Mouse (Mus musculus) lung, postnatal 10 days (tissue): ENCODE measurements at regions not wholly inside any gene's neighbourhood (a gene's known extent, or its start where the extent isn't known, plus 50 kb on each side); places are given as distances from the start of the nearest gene placed in this dataset.
A peak's percentile ranks its signal among the peaks of the same experiment; 100 is the strongest.

ENCODE experiments used
- DNase-seq: peaks from one replicate; pipeline ENCODE4 v3.0.0; 2021

- no peak for DNase-seq
Observed at GRCm38 (mm10) chr5:75828332-75828731, 149.9 kb downstream of the Kdr start.

- peak; percentile 45 for DNase-seq
Observed at GRCm38 (mm10) chr5:75826283-75827098, 151.8 kb downstream of the Kdr start.

- DNase-seq: peak; percentile 9
Observed at GRCm38 (mm10) chr5:75825576-75825975, 152.7 kb downstream of the Kdr start.

- no peak for DNase-seq
Observed at GRCm38 (mm10) chr5:75824660-75825059, 153.6 kb downstream of the Kdr start.

GRCm38 (mm10) chr5:75823646-75824045, 154.6 kb downstream of the Kdr start:
- DNase-seq: no peak

- no peak for DNase-seq
Observed at GRCm38 (mm10) chr5:75817396-75817795, 160.9 kb downstream of the Kdr start.

GRCm38 (mm10) chr5:75814393-75814984, 163.8 kb downstream of the Kdr start:
- no peak for DNase-seq

- DNase-seq: no peak
Observed at GRCm38 (mm10) chr5:75812686-75813085, 165.6 kb downstream of the Kdr start.

GRCm38 (mm10) chr5:75808551-75809332, 169.5 kb downstream of the Kdr start:
- peak; percentile 10 for DNase-seq

GRCm38 (mm10) chr5:75805011-75805410, 173.2 kb downstream of the Kdr start:
- DNase-seq: no peak

GRCm38 (mm10) chr5:75804340-75804739, 173.9 kb downstream of the Kdr start:
- DNase-seq: no peak

- no peak for DNase-seq
Observed at GRCm38 (mm10) chr5:75803012-75803411, 175.2 kb downstream of the Kdr start.

GRCm38 (mm10) chr5:75800040-75800989, 177.9 kb downstream of the Kdr start:
- DNase-seq: no peak

- DNase-seq: no peak
Observed at GRCm38 (mm10) chr5:75799627-75800026, 178.6 kb downstream of the Kdr start.

GRCm38 (mm10) chr5:75793184-75793583, 185.1 kb downstream of the Kdr start:
- DNase-seq: no peak

- no peak for DNase-seq
Observed at GRCm38 (mm10) chr5:75791738-75792137, 186.5 kb downstream of the Kdr start.

GRCm38 (mm10) chr5:75788087-75788486, 190.2 kb downstream of the Kdr start:
- no peak for DNase-seq

GRCm38 (mm10) chr5:75786196-75786595, 192.1 kb downstream of the Kdr start:
- DNase-seq: no peak

- DNase-seq: peak; percentile 41
Observed at GRCm38 (mm10) chr5:75784998-75785593, 193.2 kb downstream of the Kdr start.

- no peak for DNase-seq
Observed at GRCm38 (mm10) chr5:75770592-75770991, 195.9 kb downstream of the Kit start.

GRCm38 (mm10) chr5:75767213-75767612, 192.5 kb downstream of the Kit start:
- DNase-seq: no peak

GRCm38 (mm10) chr5:75762374-75762773, 187.7 kb downstream of the Kit start:
- DNase-seq: no peak
